Mouse (Mus musculus) common myeloid progenitor, adult 5-6 weeks (primary cell): ENCODE data around the gene Pafah1b1. TPM values are rescaled to one million over a fixed set of nuclear protein-coding genes. Genes with fewer than 3 reads are reported as not detected.

Experiments used
- ATAC-seq: replicated peaks from 2 replicates; pipeline ENCODE4 v1.8.0; 2016; ENCODE audit warnings: low read depth, mild to moderate bottlenecking, moderate TSS enrichment, inconsistent platforms; ENCODE audit not compliant: poor library complexity, severe bottlenecking
- total RNA-seq: library from RNA; stranded (forward); fragments of 200-1000, 187-1606 nt; gene quantifications from 2 replicates; pipeline ENCODE4 v1.2.3, GENCODE M21; 2017

Gene Pafah1b1
- total RNA-seq = 64.4 and 76.8 TPM in 2 replicates

DNA sequence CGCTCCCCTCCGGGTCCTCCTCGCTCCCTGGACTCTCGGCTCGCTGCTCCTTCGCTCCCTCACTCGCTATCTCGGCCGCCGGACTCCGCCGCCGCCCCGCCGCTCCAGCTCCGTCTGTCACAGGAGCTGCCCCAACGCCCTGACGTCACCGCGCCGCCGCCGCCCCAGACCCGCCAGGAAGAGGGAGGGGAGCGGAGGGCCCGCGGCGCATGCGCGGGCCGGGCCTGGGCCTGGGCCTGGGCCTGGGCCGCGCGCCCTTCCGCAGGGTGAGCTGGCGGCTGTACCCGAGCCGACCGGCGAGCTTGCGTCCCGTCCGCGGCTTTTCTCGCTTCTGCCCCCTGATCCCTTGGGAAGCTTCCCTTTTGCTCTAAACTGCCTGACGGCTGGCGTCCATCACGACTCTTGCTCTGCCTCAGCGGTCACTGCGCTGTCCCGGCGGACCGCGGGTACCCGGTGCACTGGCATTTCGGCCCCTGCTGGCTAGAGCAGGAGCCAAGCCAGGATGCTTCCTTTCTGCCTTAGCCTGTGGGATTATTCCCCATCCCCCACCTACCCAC is at the start of gene Pafah1b1:
Pafah1b1 (minus strand) TSS at position 436 of the 557 bp plus-strand sequence.
- ATAC-seq = peak; percentile 77

DNA sequence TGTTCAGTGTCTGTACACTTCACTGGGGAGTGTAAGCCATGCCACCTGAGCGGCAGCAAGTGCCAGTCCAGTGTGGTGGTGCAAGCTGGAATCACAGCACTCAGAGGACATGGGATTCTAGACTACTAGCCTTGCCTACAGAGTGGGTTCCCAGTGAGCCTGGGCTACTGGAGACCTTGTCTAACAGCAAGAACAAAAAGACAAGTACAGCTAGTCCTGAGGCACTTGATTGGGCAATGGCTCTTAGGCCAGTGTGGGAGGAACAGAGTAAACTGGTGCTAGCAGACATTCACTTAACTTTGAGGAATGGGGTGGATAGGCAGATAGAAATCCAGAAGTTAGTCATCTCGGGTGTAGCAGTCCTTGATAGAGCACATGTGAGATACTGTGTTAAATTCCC is 47.9 kb upstream of the Pafah1b1 start:
- no peak for ATAC-seq

DNA sequence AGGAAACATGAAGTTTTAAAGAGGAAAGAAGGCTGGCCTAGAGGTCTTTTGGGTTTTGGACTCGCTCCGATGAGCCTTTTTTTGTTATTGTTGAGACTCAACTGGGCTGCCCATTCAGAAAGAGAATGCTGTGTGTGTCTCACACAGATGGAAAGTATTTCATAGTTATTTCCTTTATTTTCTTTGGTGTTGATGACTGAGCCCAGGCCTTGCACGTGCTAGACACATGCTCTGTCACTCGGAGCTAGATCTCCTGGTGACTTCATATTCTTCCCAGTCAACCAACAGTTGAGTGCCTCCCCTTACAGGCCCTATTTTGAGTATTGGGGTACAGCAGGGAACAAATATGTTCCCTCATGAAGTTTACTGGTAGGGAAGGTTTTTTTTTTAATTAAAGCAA is 47.2 kb upstream of the Pafah1b1 start:
- no peak for ATAC-seq

DNA sequence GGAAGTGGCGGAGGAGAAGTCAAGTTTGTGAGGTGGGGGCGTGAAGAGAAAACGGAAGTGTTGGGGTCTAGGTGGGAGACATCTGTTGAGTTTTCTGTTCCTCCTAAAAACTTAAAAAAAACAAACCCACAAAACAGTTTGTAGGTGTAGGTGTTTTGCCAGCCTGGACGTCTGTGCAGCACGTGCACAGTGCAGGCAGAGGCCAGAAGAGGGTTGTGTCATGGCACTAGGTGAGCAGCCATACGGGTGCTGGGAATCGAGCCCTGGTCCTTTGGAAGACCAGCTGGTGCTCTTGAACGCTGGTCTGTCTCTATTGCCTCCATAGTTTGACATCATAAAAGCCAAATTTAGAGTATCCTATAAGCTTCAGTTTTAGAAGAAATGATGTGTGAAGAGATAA is 46.8 kb upstream of the Pafah1b1 start:
- peak; percentile 3; the same call in 1 of the 2 replicates for ATAC-seq

DNA sequence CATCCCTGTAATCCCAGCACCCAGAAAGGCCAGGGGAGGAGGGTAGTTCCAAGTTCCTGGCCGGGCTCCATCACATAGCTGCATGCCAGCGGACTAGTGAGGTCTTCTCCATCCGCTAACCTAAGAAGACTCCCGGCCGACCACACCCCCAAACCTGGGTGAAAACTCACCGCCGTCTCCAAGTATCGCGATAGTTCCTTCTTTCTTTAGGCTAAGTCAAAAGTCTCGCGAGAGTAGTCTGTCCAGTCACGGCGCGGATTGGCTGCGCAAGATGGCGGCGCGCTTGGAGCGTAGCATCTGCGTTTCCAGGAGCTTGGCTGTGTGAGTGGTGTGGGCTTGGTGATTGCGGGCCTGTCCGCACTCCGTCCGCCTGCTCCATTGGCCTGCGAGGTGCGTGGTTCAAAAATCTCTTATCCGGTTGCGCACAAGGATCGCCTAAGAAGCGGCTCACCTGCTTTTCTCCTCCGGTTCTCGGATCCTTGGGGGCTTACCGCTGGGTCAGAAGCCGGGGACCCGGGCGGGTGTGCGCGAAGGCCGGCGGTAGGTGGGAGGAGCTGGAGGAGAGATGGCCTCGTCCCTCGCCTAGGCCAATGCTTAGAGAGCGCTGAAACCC is 46.2 kb upstream of the Pafah1b1 start, which contains the start of gene Mettl16:
Mettl16 (plus strand) TSS at position 236 of the 613 bp plus-strand sequence.
- ATAC-seq = peak; percentile 97

DNA sequence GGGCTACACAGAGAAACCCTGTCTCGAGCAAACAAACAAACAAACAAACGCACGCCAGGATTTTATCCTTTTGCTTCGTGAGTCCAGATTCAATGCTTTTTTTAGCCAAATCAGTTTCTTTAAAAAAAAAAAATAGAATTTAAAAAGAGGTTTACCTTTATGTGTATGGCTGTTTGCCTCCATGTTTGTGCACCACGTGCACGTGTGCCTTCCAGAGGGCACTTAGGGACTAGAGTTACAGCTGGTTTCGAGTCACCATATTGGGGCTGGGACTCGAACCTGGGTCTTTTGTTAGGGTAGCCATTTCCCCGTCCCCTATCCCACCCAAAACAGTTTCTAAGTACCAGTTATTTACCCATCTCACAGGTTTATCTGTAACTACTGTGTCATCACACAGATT is 45.6 kb upstream of the Pafah1b1 start:
- ATAC-seq = no peak

DNA sequence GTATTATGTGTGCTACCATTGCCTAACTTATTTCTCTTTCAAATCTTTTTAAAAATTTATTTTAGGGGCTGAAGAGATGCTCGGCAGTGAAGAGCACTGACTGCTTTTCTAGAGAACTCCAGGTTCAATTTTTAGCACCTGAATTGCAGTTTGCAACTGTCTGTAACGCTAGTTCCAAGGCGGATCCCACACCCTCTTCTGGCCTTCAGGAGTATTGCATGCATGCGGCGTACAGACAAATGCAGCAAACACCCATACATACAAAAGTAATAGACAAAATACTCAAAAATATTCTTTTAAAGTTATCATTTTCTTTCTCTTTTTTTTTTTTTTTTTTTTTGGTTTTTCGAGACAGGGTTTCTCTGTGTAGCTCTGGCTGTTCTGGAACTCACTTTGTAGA is 43.6 kb upstream of the Pafah1b1 start:
- no peak for ATAC-seq

DNA sequence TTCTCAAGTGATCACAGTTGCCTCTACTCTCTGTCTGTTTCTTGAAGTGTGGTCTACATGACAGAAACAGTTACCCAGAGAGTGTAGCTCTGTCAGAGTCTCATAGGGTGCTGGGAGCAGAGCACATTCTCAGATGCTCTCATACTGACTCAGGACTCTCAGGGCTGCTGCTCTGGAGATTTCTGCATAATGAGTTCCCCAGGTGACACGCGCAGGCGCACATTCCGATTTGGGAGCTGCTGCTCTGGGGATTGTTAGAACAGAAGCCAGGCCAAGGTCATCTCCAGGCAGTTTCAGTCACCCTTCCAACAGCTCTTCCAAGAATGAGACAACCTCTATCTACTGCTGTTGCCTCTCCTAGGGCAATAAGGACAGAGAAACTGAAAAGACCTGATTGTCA is 43.0 kb upstream of the Pafah1b1 start:
- no peak for ATAC-seq

DNA sequence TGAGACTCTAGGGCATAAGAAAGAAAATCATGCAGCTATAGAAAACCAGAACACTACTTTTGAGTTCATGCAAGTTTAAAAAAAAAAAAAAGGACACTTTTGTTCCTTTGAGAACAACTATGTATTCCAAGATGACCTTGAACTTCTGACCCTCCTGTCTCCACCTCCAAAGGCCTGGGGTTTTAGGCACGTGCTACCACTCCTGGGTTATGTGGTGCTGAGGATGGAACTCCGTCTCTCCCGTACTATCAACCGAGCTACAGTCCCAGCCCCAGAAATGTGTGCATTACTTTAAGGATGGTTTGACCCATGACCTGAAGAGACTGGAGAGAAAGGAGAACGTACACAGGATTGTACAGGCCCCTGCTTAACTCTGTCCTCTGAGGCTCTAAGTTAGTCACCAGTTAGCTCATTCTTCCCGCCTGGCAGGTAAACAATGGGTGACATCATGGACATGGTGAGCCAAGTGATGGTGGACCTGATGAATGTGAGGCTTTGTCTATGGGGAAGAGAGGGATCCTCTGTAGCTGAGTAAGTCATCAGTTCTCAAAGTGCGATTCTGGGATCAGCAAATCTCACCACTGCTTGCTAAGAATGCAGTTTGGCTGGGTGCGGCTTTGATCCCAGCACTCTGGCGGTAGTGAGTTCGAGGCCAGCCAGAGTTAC is 39.6 kb upstream of the Pafah1b1 start:
- no peak for ATAC-seq

DNA sequence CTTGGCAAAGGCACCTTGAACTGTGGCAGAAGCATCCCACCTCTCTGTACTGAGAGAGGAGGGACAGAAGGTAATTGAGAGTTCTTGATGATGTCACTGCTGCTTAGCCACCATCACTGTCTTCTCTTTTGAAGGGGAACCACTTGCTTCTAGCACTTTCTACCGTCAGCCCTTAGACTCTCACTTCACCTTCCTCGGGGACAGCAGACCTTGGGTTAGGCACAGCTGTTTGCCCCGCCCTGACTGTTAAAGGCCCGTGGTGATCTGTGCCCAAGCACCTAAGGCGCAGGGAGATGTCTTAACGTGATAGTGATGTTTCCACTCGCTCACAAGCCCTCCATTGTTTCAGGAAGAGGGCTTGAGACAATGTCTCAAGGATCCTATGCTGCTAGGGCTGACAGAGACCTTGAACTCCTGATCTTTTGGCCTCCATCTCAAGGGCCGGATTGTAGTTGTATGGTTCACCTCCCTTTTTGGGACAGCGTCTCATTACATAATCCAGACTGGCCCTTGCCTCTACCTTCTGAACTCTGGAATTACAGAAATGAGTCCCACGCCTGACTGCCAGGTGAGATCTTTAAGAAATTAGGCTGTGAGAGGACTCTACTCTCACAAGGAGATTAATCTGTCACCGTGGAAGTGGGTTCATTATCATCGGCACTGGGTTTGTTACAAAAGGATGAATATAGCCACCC is 36.7 kb upstream of the Pafah1b1 start:
- ATAC-seq = no peak

DNA sequence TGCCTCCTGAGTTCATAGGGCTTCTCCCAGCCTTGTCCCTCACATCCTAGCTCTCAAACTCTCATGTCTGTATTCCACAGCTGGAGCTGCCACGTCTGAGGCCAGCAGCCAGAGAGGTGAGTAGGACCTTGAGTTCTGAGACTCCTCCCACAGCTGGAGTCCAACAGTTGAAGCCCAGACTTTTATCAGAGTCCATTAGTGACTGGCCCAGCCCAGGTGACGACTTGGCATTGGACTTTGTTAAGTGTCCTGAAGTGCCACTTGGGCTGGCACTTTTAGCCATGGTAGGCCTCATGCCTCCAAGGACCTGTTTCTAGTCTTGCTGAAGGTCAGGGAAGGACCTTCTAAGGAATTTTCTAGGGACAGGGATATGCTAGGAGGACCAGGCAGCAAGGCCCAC is 32.2 kb upstream of the Pafah1b1 start:
- no peak for ATAC-seq

DNA sequence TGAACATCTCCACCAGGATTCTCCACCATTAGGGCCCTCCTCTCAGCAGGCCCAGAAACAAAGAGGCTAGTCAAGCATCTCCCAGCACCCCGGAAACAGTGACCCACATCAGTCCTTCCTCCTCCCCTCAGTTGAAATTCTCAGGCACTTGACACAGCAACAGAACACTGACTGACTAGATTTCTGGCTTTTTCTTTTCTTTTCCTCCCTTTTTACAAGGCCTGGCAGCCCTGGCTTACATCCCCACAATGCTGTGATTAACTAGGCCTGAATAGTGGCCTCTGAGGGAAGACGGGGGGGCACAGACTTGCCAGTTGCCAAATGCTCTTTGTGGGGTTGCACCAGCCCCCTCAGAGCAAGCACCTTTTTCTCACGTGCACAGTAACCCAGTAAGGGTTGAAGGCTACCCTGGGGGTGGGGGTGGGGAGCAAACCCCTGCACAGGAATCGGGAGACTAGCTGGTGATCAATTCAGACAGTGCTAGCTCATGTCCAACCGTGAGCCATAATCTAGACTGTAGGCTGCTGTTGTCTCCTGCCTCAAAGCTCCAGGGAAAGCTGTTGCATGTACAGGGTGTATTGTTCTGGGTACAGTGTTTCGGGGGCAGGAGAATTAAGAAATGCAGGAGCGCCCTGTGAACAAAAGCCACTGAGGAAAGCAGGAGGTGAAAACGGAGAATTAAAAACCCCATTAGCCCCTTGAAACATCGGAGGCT is 27.0 kb upstream of the Pafah1b1 start:
- ATAC-seq = no peak

DNA sequence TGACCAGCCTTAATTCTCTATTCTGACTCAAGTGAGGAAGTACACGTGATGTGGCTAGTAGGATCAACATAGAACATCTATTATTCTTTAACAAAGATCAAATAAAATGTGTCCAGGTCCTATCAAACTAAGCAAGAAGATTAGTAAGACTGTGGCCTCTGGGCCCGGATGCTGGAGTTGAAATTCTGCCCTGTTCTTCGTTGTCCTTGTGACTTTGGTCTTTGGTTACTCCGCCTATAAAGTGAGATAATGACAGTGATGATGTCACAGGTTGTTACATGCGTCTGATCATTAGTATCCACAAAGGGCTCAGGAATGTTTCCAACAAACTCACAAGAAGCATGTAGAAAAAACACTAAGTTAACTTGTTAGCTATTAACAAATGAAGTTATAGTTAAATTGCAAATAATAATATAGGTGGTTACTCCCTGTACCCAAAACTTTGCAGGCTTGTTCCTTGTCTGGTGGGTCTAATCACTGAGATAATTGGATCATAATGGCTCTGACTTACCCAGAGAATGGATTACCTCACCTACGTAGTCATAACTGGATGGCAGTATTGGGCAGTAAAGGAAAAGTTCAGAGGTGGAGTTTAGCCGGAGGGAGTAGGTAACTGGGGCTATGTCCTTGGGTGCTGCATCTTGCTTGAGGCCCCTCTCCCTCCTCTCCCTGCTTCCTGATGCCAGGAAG is 26.3 kb upstream of the Pafah1b1 start:
- no peak for ATAC-seq

DNA sequence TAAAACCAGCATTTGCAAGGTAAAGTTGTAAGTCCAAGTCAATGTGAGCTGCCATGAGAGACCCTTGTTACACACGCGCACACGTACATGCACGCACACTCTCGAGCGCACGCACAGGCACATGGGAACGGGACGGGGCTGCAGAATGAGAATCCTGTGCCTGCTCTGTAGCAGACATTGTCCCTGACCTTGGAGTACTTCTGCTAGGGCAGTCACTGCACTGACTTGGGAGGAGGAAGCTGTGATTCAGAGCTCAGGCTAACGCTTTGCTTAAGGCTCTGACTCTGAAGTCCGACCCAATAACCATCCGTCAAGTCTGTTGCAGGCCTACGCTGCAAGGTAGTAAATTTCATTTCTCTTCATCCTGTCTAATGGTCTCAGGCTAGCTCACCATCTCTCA is 24.8 kb upstream of the Pafah1b1 start:
- ATAC-seq = no peak

DNA sequence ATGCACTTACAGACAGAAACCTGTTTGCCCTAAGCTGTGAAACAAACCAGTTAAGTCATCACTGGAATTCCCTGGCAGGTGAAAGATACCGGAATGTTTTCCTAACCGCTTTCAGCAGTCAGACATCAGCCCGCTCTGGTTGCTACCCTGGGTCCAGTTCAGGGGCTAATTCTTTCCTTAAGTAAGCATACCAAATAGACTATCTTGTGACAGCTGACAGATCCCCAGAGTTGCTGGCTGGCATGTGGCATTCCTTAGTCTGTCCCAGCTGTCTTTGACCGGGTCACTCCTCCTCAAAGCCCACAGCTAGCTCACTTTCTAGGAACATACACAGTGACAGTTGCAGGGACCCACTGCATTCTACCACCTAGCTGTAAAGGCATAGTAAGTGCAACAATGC is 23.6 kb upstream of the Pafah1b1 start:
- no peak for ATAC-seq

DNA sequence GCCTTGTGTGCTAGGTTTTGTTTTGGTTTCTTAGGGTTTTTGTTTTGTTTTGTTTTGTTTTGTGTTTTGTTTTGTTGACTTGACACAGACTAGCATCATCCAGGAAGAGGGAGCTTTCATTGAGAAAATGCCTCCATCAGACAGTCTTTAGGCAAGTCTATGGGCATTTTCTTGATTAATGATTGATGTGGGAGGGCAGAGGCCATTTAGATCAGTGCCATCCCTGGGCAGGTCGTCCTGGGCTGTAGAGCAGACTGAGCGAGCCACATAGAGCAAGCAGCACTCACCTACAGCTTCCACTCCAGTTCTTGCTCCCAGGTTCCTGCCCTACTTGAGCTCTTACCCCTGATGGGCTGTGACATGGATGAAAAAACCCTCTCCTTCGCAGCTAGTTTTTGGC is 13.4 kb upstream of the Pafah1b1 start:
- ATAC-seq = no peak

DNA sequence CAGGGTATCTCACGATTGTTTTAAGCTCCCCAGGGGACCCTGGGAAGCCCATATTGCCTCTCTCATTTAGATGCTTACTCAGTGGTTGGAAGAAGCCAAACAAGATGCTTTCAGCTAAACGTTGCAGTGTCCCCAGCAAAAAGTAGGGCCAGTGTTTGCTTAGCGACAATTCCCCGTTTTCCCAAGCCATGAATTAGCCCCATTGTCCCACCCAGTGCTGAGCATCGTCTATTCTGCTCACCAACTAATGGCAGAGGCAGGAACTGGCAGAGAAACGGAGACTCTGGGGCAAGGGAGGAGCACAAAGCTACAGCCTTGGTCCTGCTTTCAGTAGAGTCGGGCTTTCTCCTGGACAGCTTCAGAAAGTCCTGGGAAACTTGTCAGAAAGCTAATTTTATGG is 10.4 kb upstream of the Pafah1b1 start:
- ATAC-seq = no peak

DNA sequence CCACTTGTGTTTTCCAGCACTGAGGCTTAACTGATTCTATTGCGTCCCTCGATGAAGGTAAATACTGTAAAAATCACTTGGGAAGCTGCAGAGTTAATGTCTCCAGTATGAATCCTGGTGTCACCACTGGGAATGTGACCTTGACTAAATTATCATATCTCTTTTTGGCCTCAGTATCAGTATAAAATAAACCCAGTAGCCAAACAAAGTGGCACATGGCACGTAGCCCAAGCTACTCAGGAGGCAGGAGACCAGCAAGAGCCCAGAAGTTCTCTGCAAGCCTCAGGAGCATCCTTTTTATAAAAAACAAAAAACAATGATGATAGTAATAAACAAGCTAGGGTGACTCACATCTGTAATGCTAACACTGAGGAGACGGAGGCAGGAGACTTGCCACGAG is 711 bp upstream of the Pafah1b1 start:
- ATAC-seq = no peak

DNA sequence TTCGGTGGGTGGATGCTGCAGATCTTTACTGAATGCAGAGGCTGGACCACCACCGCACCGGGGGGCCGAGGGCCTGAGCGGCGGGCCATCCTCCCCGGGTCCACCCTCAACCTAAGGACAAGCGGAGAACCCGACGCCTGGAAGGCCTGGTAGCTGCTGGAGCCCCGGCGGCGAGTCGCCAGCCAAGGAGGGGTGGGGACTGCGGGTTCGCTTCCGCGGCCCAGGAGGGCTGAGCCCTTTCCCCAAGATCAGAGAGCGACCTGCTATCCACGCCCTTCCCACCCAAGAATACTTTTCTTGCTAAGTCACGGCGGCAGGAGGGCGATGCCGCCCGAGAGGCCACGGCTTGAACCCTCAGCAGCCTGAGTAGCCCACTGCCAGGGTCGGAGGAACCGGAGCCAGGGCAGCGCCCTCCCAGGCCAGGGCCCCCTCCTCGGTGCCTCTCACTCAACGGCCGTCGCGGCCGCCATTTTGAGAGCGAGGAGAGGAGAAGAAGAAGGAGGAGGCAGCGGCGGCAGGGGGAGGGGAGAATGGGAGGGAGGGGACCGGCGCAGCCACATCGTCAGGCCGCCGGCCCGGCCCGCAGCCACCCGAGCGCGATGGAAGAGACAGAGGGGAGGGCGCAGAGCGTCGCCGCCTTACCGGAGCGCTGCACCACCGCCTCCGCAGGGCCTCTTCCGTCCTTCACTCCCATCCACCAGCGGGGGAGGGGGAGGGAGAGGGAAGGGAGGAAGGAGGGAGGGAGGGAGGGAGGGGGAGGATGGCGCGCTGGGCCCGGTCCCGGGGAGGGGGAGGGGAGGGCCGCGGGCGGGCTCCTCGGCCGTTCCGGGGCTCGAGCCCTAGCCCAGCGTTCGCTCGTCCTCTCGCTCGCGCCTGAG is 874 bp downstream of the Pafah1b1 start:
- ATAC-seq = peak; percentile 73
